Mouse (Mus musculus) liver, adult 2 months (tissue): ENCODE results near the gene Cyp2a22. TPM values are rescaled to one million over a fixed set of nuclear protein-coding genes. Genes with fewer than 3 reads are reported as not detected.
"Not testable (repeated sequence)": the region's sequence is repeated elsewhere in the genome, so short reads cannot be mapped to it uniquely, and the experiment has no call there.

Experiments used
- DNase-seq: peaks from one replicate; pipeline ENCODE4 v3.0.0-alpha.2; 2011; ENCODE audit warnings: low read depth, low spot score; ENCODE audit errors: extremely low read depth
- H3K27ac ChIP-seq: fragments of 200-500 bp; replicated peaks from 2 replicates; pipeline ENCODE4 v1.5.1; 2012; ENCODE audit warnings: low read depth, mild to moderate bottlenecking, control low read depth, inconsistent platforms, low read length; ENCODE audit not compliant: insufficient read depth
- H3K27me3 ChIP-seq: fragments of 200-500 bp; 2 replicates; pipeline ENCODE4 v1.6.1; 2012; ENCODE audit warnings: mild to moderate bottlenecking, moderate library complexity, low read length, inconsistent platforms; ENCODE audit not compliant: control insufficient read depth, insufficient read depth
- H3K36me3 ChIP-seq: fragments of 200-500 bp; 2 replicates; pipeline ENCODE4 v1.6.1; 2012; ENCODE audit warnings: low read length, inconsistent platforms; ENCODE audit not compliant: control insufficient read depth, insufficient read depth
- H3K4me1 ChIP-seq: fragments of 200-500 bp; 2 replicates; pipeline ENCODE4 v1.6.1; 2011; ENCODE audit warnings: low read length; ENCODE audit not compliant: control insufficient read depth, insufficient read depth
- H3K4me3 ChIP-seq: fragments of 200-500 bp; 2 replicates; pipeline ENCODE4 v1.5.1; 2011; ENCODE audit warnings: low read depth, mild to moderate bottlenecking, control low read depth, low read length, moderate library complexity; ENCODE audit not compliant: insufficient read depth
- H3K79me2 ChIP-seq: fragments of 200-500 bp; 2 replicates; pipeline ENCODE4 v1.6.1; 2012; ENCODE audit warnings: inconsistent platforms, mild to moderate bottlenecking, low read length, moderate library complexity; ENCODE audit not compliant: control insufficient read depth, insufficient read depth
- H3K9ac ChIP-seq: fragments of 200-500 bp; 2 replicates; pipeline ENCODE4 v1.6.1; 2012; ENCODE audit warnings: low read depth, mild to moderate bottlenecking, control low read depth, inconsistent platforms, low read length
- CTCF ChIP-seq: fragments of 200-500 bp; IDR thresholded peaks from 2 replicates; pipeline ENCODE4 v1.5.1; 2011; ENCODE audit warnings: low read depth, low read length, control low read depth
- POLR2A ChIP-seq: fragments of 200-500 bp; IDR thresholded peaks from 2 replicates; pipeline ENCODE4 v1.6.1; 2011; ENCODE audit warnings: low read length, control low read depth; ENCODE audit not compliant: insufficient read depth; ENCODE audit errors: extremely low read depth
- WGBS: fragments of 180-500 bp; shearing (Covaris S2); methylation state at CpG from one replicate; pipeline ENCODE4 v1.1.7; 2018; 5-methylcytosine and 5-hydroxymethylcytosine counted together
- polyA plus RNA-seq: library from polyadenylated mRNA; depleted of rRNA; stranded (reverse); fragments of >200 nt; gene quantifications from 2 replicates; pipeline ENCODE4 v1.2.3, GENCODE M21; 2012; rRNA removed
- total RNA-seq: library from RNA; depleted of rRNA; stranded (reverse); fragments of >200 nt; gene quantifications from 2 replicates; pipeline ENCODE4 v1.2.3, GENCODE M21; 2014; rRNA removed

Cyp2a22 gene
- 36.9 and 78.1 TPM in 2 replicates for total RNA-seq
- 27.6 and 96.1 TPM in 2 replicates for polyA plus RNA-seq

GRCm38 (mm10) chr7:26939262-26939661 lies at the start of gene Cyp2a22:
TSS of gene Cyp2a22 (minus strand) at chr7:26939384.
- DNase-seq: peak; percentile 95
- WGBS: 21% methylated on average over 4 of the region's 4 CpGs
- TF ChIP-seq CTCF (no peak), POLR2A (no peak)

DNA sequence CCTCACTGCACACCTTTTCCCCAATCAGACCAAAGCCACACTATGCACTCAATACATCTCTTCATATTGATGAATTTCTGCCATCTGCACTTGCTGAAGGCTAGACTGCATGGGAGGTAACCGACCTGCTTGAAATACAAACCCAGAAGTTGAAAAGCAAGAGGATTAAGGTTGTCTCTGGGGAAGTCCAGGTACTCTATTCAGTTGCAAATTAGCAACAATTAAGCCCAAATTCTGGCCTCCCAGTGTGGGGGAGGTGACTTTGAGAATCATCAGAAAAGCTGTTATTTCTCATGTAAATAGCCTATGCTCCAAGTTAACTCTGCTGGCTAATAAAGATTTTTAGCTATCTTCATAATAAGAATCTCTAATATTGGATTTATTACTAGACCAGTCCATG lies 44.0 kb upstream of the Cyp2a22 start:
- not testable (repeated sequence) for H3K27me3 ChIP-seq, H3K36me3 ChIP-seq, H3K4me3 ChIP-seq, H3K27ac ChIP-seq, H3K4me1 ChIP-seq, H3K79me2 ChIP-seq, H3K9ac ChIP-seq, DNase-seq
- 64% methylated on average over 1 of the region's 1 CpGs for WGBS

More at GRCm38 (mm10) chr7:26939262-26939661, at the start of gene Cyp2a22:
- H3K4me1 ChIP-seq: peaks cover 3% of the 10 kb centered on the region; the same call in 1 of the 2 replicates
- H3K9ac ChIP-seq: no peak within 1 kb of the TSS
- no peak within 1 kb of the TSS for H3K4me3 ChIP-seq
- no peak within 1 kb of the TSS for H3K27ac ChIP-seq
- H3K36me3 ChIP-seq: no peaks in the 10 kb centered on the region
- H3K27me3 ChIP-seq: no peaks in the 10 kb centered on the region
- H3K79me2 ChIP-seq: no peaks in the 10 kb centered on the region

GRCm38 (mm10) chr7:26982551-26982950 lies 43.4 kb upstream of the Cyp2a22 start:
- no peak overlapping the region for H3K9ac ChIP-seq
- no peaks in the 10 kb centered on the region for H3K27me3 ChIP-seq
- H3K4me1 ChIP-seq: peaks cover 6% of the 10 kb centered on the region
- no peak overlapping the region for H3K4me3 ChIP-seq
- H3K36me3 ChIP-seq: no peaks in the 10 kb centered on the region
- no peak overlapping the region for H3K27ac ChIP-seq
- DNase-seq: no peak
- TF ChIP-seq CTCF (no peak), POLR2A (no peak)
- WGBS: 72% methylated on average over 1 of the region's 1 CpGs
- no peaks in the 10 kb centered on the region for H3K79me2 ChIP-seq

DNA sequence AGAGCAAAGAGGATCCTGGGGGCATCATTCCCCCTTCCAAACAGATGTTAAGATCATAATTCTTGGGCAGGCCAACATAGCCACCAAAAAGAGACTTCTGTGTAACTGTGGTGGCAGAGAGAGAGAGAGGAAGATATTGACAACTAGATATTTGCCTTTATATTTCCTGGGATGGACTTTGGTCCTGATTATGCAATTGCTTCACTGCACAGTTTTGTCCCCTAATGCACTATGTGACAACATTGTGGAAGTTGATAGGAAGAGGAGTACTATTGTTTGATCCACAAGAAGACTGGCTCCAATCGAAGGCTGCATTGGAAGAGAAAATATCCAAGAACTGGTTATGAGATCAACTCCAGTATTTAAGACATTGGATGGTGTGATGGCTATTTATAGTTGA lies 42.8 kb upstream of the Cyp2a22 start:
- H3K27ac ChIP-seq: peak overlapping the region; percentile 93
- not testable (repeated sequence) for H3K36me3 ChIP-seq, H3K4me1 ChIP-seq, H3K4me3 ChIP-seq, H3K79me2 ChIP-seq, H3K27me3 ChIP-seq
- WGBS: 20% methylated on average over 1 of the region's 1 CpGs
- peak overlapping the region; percentile 34; the same call in 1 of the 2 replicates for H3K9ac ChIP-seq
- peak; percentile 94 for DNase-seq

GRCm38 (mm10) chr7:26981464-26981863 lies 42.3 kb upstream of the Cyp2a22 start:
- H3K27me3 ChIP-seq, H3K79me2 ChIP-seq, H3K36me3 ChIP-seq, H3K4me3 ChIP-seq, H3K4me1 ChIP-seq: not testable (repeated sequence)
- DNase-seq: peak; percentile 92
- H3K27ac ChIP-seq: peak overlapping the region; percentile 93
- 25% methylated on average over 2 of the region's 2 CpGs for WGBS
- peak overlapping the region; percentile 34; the same call in 1 of the 2 replicates for H3K9ac ChIP-seq

DNA sequence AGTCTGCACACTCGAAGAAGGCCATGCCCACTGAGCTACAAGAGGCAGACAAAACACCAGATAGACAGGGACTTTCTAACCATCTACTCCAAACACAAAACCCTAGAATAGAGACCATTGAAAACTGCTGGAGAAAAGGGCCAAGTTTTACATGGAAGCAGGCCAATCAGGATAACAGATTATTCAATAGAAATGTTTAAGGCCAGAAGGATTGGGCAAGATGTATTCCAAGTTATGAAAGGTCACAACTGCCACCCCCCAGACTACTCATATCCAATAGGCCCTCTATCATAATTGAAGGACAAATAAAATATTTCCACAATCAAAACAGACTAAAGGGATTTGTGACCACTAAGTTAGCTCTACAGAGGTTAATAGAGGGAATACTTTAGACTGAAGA lies 23.2 kb upstream of the Cyp2a22 start:
- 19% methylated on average over 1 of the region's 1 CpGs for WGBS
- not testable (repeated sequence) for H3K27me3 ChIP-seq, H3K4me1 ChIP-seq, H3K4me3 ChIP-seq, H3K27ac ChIP-seq, H3K9ac ChIP-seq, H3K36me3 ChIP-seq, H3K79me2 ChIP-seq
- peak; percentile 77 for DNase-seq

DNA sequence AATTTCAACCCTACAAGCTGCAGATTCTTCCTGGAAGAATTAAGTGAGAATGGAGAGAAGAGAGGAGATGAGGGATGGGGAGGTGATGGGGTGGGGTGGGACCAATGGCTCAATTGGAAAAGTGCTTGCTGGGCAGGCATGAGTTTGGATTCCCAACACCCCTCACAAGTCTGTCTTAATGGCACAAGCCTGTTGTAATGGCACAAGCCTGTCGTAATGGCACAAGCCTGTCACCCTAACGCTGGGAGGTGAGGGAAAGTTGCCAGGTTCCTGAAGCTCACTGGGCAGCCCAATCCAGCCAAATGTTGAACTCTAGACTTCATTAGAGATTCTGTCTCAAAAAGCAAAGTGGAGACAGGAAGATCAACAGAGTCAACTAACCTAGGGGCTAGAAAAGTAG lies 14.1 kb upstream of the Cyp2a22 start:
- not testable (repeated sequence) for H3K4me1 ChIP-seq, H3K27ac ChIP-seq, H3K4me3 ChIP-seq, H3K79me2 ChIP-seq, H3K27me3 ChIP-seq, H3K36me3 ChIP-seq, H3K9ac ChIP-seq
- 12% methylated on average over 2 of the region's 2 CpGs for WGBS
- peak; percentile 86 for DNase-seq

DNA sequence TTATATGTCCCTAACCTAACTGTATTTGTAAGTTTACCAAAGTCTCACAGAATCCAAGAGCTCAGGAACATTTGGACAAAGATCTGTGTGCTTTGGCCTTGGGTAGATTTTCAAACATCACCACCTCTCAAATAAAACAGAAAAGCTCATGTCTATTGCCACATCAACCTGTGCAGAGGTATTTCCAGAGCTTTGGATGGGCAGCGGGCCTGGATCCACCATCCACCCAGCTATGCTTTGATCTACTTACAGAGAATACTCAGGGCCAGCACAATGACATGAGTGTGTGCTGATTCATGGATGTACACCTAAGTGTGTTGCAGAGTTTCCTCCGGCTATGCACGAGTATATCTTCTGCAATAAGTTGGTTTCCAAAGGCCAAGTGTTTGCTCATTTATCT lies 13.5 kb upstream of the Cyp2a22 start:
- not testable (repeated sequence) for H3K36me3 ChIP-seq, H3K27ac ChIP-seq, H3K4me3 ChIP-seq, H3K27me3 ChIP-seq, H3K9ac ChIP-seq, H3K4me1 ChIP-seq, H3K79me2 ChIP-seq
- WGBS: 21% methylated on average over 3 of the region's 3 CpGs
- DNase-seq: peak; percentile 93
